9 mouse cellular contexts compared by ENCODE assay signal in the genomic region with DNA sequence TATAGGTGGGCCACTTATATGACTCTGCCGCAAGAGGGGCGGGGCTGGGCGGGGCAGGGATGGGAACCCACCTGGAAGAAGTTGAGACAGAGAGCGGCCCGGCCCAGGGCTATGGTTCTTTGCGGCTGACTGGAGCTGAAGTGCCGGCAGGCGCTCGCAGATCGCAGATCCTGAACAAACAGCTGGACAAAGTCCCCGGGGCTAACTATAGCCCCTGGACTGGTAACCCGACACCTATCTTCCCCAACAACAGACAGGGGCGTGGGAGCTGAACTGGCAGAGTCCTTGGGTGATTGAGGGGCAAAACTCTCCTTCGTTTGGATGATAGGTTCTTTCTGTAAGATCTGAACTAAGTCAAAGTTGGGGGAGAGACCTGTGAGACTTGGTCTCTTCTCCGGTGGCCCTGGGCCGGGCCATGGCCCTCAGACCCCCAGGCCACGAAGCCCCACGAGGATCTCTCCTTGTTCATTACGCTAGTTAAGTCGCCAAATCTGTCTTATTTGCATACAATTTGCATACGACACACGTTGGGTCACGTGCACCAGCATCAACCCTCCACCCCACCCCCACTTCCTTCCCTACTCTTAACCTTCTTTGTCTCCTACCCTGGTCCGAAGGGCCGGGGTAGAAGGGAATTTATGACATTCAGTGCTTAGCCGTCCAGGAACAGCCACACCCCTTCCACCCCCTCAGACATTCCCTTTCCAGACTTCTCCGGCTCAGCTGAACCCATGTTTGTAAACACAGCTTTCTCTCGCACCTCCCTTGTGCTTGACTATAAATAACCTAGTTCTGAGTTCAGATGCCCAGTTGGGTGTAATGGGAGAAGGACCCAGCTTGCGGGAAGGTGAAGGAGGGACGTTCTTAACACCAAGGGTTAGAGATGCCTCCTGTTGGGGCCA. TPM values are rescaled to one million over a fixed set of nuclear protein-coding genes. Genes with fewer than 3 reads are reported as not detected.
DNase-seq lines count a peak whose midpoint lies in the region; ATAC-seq lines count a peak whose summit lies in the region.
"Had no signal": no experiment of that assay in that cellular context is flagged by ENCODE, and none has a peak within 500 bp of the region (broad histone marks: within the 10 kb centered on the region; RNA-seq: fewer than 3 reads in every experiment).

No protein-coding gene starts in this region.

- H3K36me3 ChIP-seq in embryonic facial prominence, embryonic 15.5 days, result no peaks in the 10 kb centered on the region
- 0 out of 2 replicates have a peak, but pooled peaks cover 6% of the 10 kb centered on the region for H3K36me3 ChIP-seq in hindbrain, embryonic 12.5 days
- H3K36me3 ChIP-seq in limb, embryonic 15.5 days, result no peaks in the 10 kb centered on the region
- H3K36me3 ChIP-seq in midbrain, embryonic 15.5 days (replicated peaks), result no peaks in the 10 kb centered on the region

- H3K27me3 ChIP-seq in embryonic facial prominence, embryonic 15.5 days, result no peaks in the 10 kb centered on the region
- peaks cover 8% of the 10 kb centered on the region; the same call in 1 of the 2 replicates for H3K27me3 ChIP-seq in hindbrain, embryonic 12.5 days
- H3K27me3 ChIP-seq in limb, embryonic 15.5 days, result no peaks in the 10 kb centered on the region
- H3K27me3 ChIP-seq in midbrain, embryonic 15.5 days (replicated peaks), result no peaks in the 10 kb centered on the region

- 0 out of 2 replicates have a peak, but pooled peaks cover 15% of the 10 kb centered on the region for H3K4me1 ChIP-seq in embryonic facial prominence, embryonic 15.5 days
- H3K4me1 ChIP-seq in hindbrain, embryonic 12.5 days, result peaks cover 23% of the 10 kb centered on the region
- H3K4me1 ChIP-seq in limb, embryonic 15.5 days, result peaks cover 12% of the 10 kb centered on the region
- peaks cover 9% of the 10 kb centered on the region for H3K4me1 ChIP-seq in midbrain, embryonic 15.5 days

- peak overlapping the region; percentile 23 for H3K4me3 ChIP-seq in embryonic facial prominence, embryonic 15.5 days (replicated peaks)
- peak overlapping the region; percentile 16 for H3K4me3 ChIP-seq in hindbrain, embryonic 12.5 days
- H3K4me3 ChIP-seq in limb, embryonic 15.5 days, result peak overlapping the region; percentile 25
- H3K4me3 ChIP-seq in midbrain, embryonic 15.5 days, result no peak overlapping the region

- H3K9ac ChIP-seq in embryonic facial prominence, embryonic 15.5 days, result no peak overlapping the region
- H3K9ac ChIP-seq in hindbrain, embryonic 12.5 days, result no peak overlapping the region
- H3K9ac ChIP-seq in limb, embryonic 15.5 days, result no peak overlapping the region
- H3K9ac ChIP-seq in midbrain, embryonic 15.5 days, result no peak overlapping the region

- no peaks in the 10 kb centered on the region for H3K9me3 ChIP-seq in embryonic facial prominence, embryonic 15.5 days (replicated peaks)
- H3K9me3 ChIP-seq in hindbrain, embryonic 12.5 days (replicated peaks), result no peaks in the 10 kb centered on the region
- H3K9me3 ChIP-seq in limb, embryonic 15.5 days, result no peaks in the 10 kb centered on the region
- no peaks in the 10 kb centered on the region for H3K9me3 ChIP-seq in midbrain, embryonic 15.5 days

- peak; percentile 55 for ATAC-seq in embryonic facial prominence, embryonic 15.5 days (ENCODE audit: insufficient number of reproducible peaks, low FRiP score, low TSS enrichment, low read depth)
- ATAC-seq in hindbrain, embryonic 12.5 days (ENCODE audit: low FRiP score), result peak; percentile 60
- 0 out of 2 replicates have a peak, but pooled peaks have one; percentile 35 for ATAC-seq in limb, embryonic 15.5 days (ENCODE audit: insufficient number of reproducible peaks, low FRiP score, low TSS enrichment, low read depth)
- ATAC-seq in midbrain, embryonic 15.5 days (replicated peaks), result peak; percentile 38; the same call in 1 of the 2 replicates

- H3K27ac ChIP-seq in embryonic facial prominence, embryonic 15.5 days (replicated peaks), result peak overlapping the region; percentile 35
- no peak overlapping the region for H3K27ac ChIP-seq in hindbrain, embryonic 12.5 days
- H3K27ac ChIP-seq in limb, embryonic 15.5 days, result no peak overlapping the region
- no peak overlapping the region for H3K27ac ChIP-seq in midbrain, embryonic 15.5 days

- DNase-seq in R1 (ENCODE audit: low read depth, low spot score), result peak; percentile 88
- DNase-seq in thymus, postnatal 4 days, result peak; percentile 71
- DNase-seq in layer of hippocampus, postnatal 25 days (ENCODE audit: extremely low spot score in 1 of 2, low spot score in 1 of 2), result no peak
- no peak for DNase-seq in urinary bladder, postnatal 10 days (ENCODE audit: low spot score)

- 4% methylated on average over 30 of the region's 30 CpGs for WGBS in embryonic facial prominence, embryonic 15.5 days
- 5% methylated on average over 30 of the region's 30 CpGs for WGBS in hindbrain, embryonic 12.5 days
- WGBS in limb, embryonic 15.5 days, result 4% methylated on average over 30 of the region's 30 CpGs
- WGBS in midbrain, embryonic 15.5 days, result 6% methylated on average over 30 of the region's 30 CpGs

- H3K4me2 ChIP-seq in embryonic facial prominence, embryonic 15.5 days (replicated peaks), result peak overlapping the region; percentile 45
- H3K4me2 ChIP-seq in hindbrain, embryonic 12.5 days (replicated peaks), result peak overlapping the region; percentile 48
- peak overlapping the region; percentile 48 for H3K4me2 ChIP-seq in limb, embryonic 15.5 days
- peak overlapping the region; percentile 39 for H3K4me2 ChIP-seq in midbrain, embryonic 15.5 days

RNA-seq across cellular contexts. Expression of gene Art1, which starts 1.5 kb away (rescaled TPM):
- polyA plus RNA-seq in embryonic facial prominence, embryonic 15.5 days (2015; fragmentation: Nextera tagmentation; extraction: Ambion mirVana), result 13.2 and 19.4 TPM in 2 replicates
- polyA plus RNA-seq in hindbrain, embryonic 12.5 days (2016; fragmentation: Nextera tagmentation; extraction: Ambion mirVana), result 1.2 and 2.4 TPM in 2 replicates
- polyA plus RNA-seq in limb, embryonic 15.5 days (2015; fragmentation: Nextera tagmentation; extraction: Ambion mirVana), result 14.9 and 38.9 TPM in 2 replicates
- polyA plus RNA-seq in midbrain, embryonic 15.5 days (2015; fragmentation: Nextera tagmentation; extraction: Ambion mirVana), result 0.36 and 0.37 TPM in 2 replicates
- not detected for total RNA-seq in layer of hippocampus, postnatal 25 days (2021)

RNA-seq across cellular contexts. Expression of gene Art5, which starts 9.3 kb away (rescaled TPM):
- polyA plus RNA-seq in embryonic facial prominence, embryonic 15.5 days (2015; fragmentation: Nextera tagmentation; extraction: Ambion mirVana), result 3.5 and 3.9 TPM in 2 replicates
- 1.1 and 1.3 TPM in 2 replicates for polyA plus RNA-seq in hindbrain, embryonic 12.5 days (2016; fragmentation: Nextera tagmentation; extraction: Ambion mirVana)
- polyA plus RNA-seq in limb, embryonic 15.5 days (2015; fragmentation: Nextera tagmentation; extraction: Ambion mirVana), result 3.1 and 3.9 TPM in 2 replicates
- 0.34 and 0.65 TPM in 2 replicates for polyA plus RNA-seq in midbrain, embryonic 15.5 days (2015; fragmentation: Nextera tagmentation; extraction: Ambion mirVana)
- not detected for total RNA-seq in layer of hippocampus, postnatal 25 days (2021)

RNA-seq across cellular contexts. Expression of gene Chrna10, which starts 16.6 kb away (rescaled TPM):
- 0.25 and 0.57 TPM in 2 replicates for polyA plus RNA-seq in embryonic facial prominence, embryonic 15.5 days (2015; fragmentation: Nextera tagmentation; extraction: Ambion mirVana)
- polyA plus RNA-seq in hindbrain, embryonic 12.5 days (2016; fragmentation: Nextera tagmentation; extraction: Ambion mirVana), result not detected in 2 replicates
- polyA plus RNA-seq in limb, embryonic 15.5 days (2015; fragmentation: Nextera tagmentation; extraction: Ambion mirVana), result 0.15 TPM in 1 of 2 replicates, not detected in the other
- polyA plus RNA-seq in midbrain, embryonic 15.5 days (2015; fragmentation: Nextera tagmentation; extraction: Ambion mirVana), result not detected in 2 replicates
- under 1 TPM; 0.10 to 0.19 TPM for total RNA-seq in layer of hippocampus, postnatal 25 days (2021)

RNA-seq across cellular contexts. Expression of gene Trpc2, which starts 17.1 kb away (rescaled TPM):
- polyA plus RNA-seq in embryonic facial prominence, embryonic 15.5 days (2015; fragmentation: Nextera tagmentation; extraction: Ambion mirVana), result 0.13 and 0.29 TPM in 2 replicates
- 0.21 TPM in 1 of 2 replicates, not detected in the other for polyA plus RNA-seq in hindbrain, embryonic 12.5 days (2016; fragmentation: Nextera tagmentation; extraction: Ambion mirVana)
- polyA plus RNA-seq in limb, embryonic 15.5 days (2015; fragmentation: Nextera tagmentation; extraction: Ambion mirVana), result not detected in 2 replicates
- polyA plus RNA-seq in midbrain, embryonic 15.5 days (2015; fragmentation: Nextera tagmentation; extraction: Ambion mirVana), result not detected in 2 replicates
- total RNA-seq in layer of hippocampus, postnatal 25 days (2021), result under 1 TPM; 0.52 to 0.69 TPM
- polyA plus RNA-seq: gonadal fat pad, adult 2 months had no signal

RNA-seq across cellular contexts. Expression of gene Xntrpc, which starts 34.5 kb away (rescaled TPM):
- polyA plus RNA-seq in embryonic facial prominence, embryonic 15.5 days (2015; fragmentation: Nextera tagmentation; extraction: Ambion mirVana), result 1.8 and 2.0 TPM in 2 replicates
- polyA plus RNA-seq in hindbrain, embryonic 12.5 days (2016; fragmentation: Nextera tagmentation; extraction: Ambion mirVana), result 2.5 and 3.0 TPM in 2 replicates
- polyA plus RNA-seq in limb, embryonic 15.5 days (2015; fragmentation: Nextera tagmentation; extraction: Ambion mirVana), result 1.5 and 1.6 TPM in 2 replicates
- 1.00 and 1.3 TPM in 2 replicates for polyA plus RNA-seq in midbrain, embryonic 15.5 days (2015; fragmentation: Nextera tagmentation; extraction: Ambion mirVana)
- 1 to 10 TPM; 2.0 to 2.2 TPM for total RNA-seq in layer of hippocampus, postnatal 25 days (2021)

Comparison
In these comparisons a context has a peak if more than half of its experiments do, and no peak if none do; other contexts are left out.
1. DNase-seq: peak in R1 (single experiment) and thymus, postnatal 4 days (single experiment); none in layer of hippocampus, postnatal 25 days (0 of 2) and urinary bladder, postnatal 10 days (single experiment).
2. Peak in every context shown above with its lines, with median percentiles within 50 percentile points of each other: ATAC-seq and H3K4me2 ChIP-seq.